Mouse (Mus musculus) heart, postnatal 0 days (tissue): ENCODE measurements around the gene Aar2.

Experiments used
- CTCF ChIP-seq: IDR thresholded peaks from 2 replicates; pipeline ENCODE4 v1.5.1; 2016; ENCODE audit warnings: antibody characterized with exemption, control low read depth, low read depth
- EP300 ChIP-seq: IDR thresholded peaks from 2 replicates; pipeline ENCODE4 v1.6.1; 2016; ENCODE audit warnings: antibody characterized with exemption, low read depth

DNA sequence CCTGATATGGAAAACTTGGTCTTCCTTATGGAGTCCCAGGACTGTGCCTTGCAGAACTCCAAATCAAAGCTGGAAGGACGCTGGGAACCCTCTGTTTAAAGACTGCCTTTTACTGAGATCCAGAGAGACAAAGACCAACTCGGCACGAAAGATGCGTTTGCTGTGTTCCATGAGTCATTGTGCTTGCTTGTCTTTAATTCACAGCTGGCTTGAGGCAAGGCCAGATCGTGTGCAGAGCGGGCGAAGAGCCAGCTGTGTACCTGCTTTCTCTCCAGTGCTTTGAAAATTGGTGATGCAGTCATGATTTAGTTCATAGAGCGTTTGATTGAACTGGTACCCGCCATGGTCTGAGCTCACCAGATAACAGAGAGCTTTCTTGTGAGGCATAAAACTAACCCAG, 32.3 kb upstream of the Aar2 start:
- no peak for TF ChIP-seq CTCF
- no peak for TF ChIP-seq EP300
